Mouse (Mus musculus) 3134 (cell line): ENCODE data around the gene Sema6b.
"Not testable (repeated sequence)": the region's sequence is repeated elsewhere in the genome, so short reads cannot be mapped to it uniquely, and the experiment has no call there.

Source experiments
- DNase-seq: peaks from one replicate; pipeline ENCODE4 v3.0.0-alpha.2; 2011; ENCODE audit warnings: low spot score; ENCODE audit not compliant: insufficient read length; ENCODE audit errors: extremely low read depth

Sema6b gene

GRCm38 (mm10) chr17:56119981-56120880 lies 19.9 kb downstream of the Sema6b start:
- no peak for DNase-seq

DNA sequence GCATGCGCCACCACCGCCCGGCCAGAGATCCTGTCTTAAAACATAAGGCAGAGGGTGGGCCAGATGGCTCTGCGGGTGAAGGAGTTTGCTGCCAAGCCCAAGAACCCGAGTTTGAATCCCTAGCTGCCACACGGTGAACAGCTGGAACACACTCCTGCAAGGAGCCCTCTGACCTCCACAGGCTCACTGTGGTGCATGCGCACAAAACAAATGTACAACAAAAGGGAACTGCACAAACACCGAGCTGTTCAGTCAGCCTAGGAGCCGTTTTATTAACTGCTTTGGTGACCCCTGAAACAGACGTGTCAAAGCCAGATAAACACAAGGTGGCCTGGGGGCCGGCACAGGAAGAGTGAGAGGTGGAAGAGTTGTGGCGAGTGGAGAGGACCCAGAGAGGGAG lies 20.7 kb downstream of the Sema6b start:
- DNase-seq = no peak

- DNase-seq = no peak
These were observed 22.9 kb downstream of the Sema6b start, which contains the start of gene Plin5 for GRCm38 (mm10) chr17:56117251-56117710. Plin5 (minus strand) TSS chr17:56117596.

DNA sequence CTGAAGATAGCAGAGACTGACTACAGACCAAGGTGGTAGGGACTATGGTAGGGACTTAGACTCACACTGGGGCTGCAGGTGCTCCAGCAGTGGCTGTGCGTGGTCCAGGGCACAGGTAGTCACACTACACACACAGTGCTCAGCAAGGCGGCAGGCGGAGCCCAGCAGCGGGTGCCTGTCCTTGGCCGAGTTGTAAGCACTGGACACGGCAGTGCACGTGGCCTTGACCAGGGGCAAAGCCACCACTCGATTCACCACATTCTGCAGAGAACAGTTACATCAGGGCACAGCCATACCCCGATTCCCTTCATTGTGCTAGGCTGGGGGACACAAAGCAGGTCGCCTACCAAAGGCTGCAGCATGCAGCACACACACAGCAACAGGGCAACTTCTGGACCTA lies 23.9 kb downstream of the Sema6b start:
- DNase-seq = no peak

- no peak for DNase-seq
These were observed 27.4 kb downstream of the Sema6b start for GRCm38 (mm10) chr17:56112743-56113142.

DNA sequence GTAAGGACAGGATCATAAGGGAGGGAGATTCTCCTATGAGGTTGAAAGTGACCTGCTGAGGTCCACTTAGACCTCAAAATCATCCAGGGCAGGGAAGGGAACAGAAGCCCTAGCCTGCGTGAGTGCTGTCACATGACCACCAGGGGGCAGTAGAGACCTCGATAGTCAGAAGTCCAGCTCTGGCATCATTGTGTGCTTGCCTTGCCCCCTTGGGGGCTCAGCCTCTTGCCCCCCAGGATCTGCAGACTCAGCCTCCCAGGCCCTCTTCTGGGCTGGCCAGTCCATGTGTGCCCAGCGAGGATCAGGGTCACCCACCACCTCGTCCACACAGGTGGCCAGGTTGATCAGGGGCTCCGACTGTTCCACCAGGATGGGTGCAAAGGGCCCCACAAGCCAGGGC lies 28.3 kb downstream of the Sema6b start:
- DNase-seq = peak; percentile 49

DNA sequence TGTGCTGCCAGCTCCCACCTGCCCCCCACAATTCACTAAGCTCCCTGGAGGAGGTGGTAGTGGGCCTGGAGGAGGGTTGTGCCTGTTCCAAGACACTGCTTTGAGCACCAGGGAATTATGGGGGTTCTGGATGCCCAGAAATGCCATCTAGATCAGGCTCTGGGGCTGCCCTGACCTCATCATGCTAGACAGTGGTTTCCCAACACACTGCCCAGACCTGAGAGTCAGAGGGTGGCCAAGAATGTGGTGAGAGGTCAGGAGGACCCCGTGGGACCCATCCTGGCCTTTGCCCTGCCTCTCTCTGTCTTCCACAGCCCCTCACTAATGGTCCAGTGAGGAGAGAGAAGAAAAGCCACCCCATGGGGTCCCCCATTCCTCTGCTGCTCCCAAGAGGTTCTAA lies 29.1 kb downstream of the Sema6b start:
- no peak for DNase-seq

DNA sequence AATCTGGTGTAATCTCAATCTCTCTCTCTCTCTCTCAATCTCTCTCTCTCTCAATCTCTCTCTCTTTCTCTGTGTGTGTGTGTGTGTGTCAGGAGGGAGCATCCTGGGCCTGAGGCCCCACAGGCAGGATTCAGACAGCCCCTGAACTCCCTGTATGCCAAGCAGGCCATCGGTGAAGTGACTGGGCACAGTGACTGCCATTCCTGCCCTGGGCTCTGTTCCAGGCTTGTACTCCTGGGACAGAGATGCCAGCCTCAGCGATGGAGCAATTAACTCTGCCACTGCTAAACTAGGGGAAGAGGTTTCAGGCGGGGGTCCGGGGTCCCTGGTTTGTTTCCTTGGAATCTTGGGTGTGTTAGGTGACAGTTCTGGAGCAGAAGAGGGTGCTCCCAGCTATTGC lies 29.6 kb downstream of the Sema6b start:
- peak; percentile 59 for DNase-seq

DNA sequence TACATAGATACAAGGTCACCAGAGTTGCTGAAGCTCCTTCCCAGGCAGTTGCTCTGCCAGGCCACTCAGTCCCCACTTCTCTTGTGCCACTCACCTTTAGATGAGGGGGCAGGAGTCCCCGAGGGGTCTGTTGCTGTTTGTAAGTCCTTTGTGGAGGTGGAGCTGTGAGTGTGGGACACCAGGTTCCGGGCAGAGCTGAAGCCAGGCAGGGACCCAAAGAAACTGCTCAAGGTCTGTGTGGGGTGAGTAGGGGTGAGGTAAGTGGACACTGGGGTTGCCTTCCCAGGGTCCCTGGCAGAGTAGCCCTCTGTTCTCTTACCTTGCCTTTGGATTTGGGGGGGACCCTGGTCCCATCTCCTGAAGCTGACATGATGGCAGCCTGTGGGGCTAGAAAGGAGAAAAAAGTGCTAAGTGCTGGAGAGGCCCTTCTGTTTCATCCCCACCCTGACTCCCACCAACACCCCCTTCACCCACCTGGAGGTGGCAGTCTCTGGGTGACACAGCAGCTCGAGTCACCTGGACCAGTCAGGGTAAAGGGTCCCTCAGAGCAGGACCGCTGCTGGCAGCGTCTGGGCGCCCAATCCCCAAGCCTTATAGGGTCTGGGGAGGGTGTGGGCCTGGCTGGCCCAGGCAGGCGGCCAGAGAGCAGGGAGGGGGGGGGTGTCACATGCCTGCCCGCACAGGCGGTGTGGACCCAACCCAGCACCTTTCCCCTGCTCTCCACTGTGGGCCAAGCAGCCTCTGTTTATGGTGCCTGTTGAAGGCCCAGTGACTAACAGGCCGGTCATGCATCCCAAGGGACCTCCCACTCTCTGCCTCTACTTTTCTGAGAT lies 30.7 kb downstream of the Sema6b start, which contains the start of gene Plin4:
Plin4 (minus strand) TSS at position 585 of the 833 bp plus-strand sequence.
- peak; percentile 91 for DNase-seq

DNA sequence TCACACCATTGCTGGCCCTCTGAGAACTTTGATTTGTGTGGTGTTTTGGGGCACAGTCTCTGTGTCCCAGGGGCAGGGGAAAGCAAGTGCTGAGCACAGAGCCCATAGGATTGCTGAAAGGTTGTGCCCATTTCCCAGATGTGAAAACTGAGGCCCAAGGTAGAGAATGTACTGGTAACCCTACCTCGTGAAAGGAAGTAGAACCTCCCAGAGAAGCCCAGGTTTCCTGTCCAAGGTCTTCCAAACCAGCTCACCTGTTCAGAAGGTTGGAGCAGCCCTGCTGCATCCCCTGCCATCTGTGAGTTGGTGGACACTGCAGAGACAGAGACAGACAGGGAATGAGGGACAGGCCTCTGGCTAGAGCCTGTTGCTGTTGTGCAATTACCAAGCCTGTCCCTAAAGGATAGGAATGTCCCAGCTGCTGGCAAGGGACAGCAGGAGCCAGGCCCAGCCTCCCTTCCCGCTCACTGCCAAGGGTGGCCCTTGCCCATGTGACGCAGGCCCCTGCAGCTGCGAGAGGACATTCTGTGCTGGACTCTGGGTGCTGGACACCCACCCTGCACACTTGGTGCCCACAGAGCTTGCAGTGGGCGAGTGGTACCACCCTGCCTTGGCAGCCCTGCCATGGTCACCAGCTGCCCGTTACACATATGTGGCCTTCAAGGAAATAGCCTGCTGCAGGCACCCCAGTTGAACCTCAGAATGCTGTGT lies 31.7 kb downstream of the Sema6b start:
- DNase-seq = peak; percentile 87

- no peak for DNase-seq
These were observed 32.4 kb downstream of the Sema6b start for GRCm38 (mm10) chr17:56107736-56108135.

DNA sequence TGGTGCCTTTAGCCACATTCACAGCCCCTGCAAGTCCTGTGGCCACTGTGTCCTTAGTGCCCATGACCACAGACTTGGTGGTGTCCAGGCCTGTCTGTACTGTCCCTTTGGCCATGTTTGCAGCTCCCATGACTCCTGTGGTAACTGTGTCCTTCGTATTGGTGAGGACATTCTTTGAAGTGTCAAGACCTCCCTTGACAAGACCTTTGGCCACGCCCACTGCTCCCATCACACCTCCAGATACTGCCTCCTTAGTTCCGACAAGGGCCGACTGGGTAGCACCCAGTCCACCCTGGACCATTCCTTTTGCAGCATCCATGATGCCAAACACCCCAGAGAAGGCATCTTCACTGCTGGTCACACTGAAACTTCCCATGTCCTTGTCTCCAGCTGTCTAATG lies 33.2 kb downstream of the Sema6b start:
- DNase-seq = no peak

GRCm38 (mm10) chr17:56106436-56106835 lies 33.7 kb downstream of the Sema6b start:
- DNase-seq = peak; percentile 37

GRCm38 (mm10) chr17:56104821-56105220 lies 35.3 kb downstream of the Sema6b start:
- DNase-seq = not testable (repeated sequence)

- DNase-seq = no peak
These were observed 36.5 kb downstream of the Sema6b start for GRCm38 (mm10) chr17:56103465-56104285.

GRCm38 (mm10) chr17:56102927-56103326 lies 37.2 kb downstream of the Sema6b start:
- DNase-seq = no peak

DNA sequence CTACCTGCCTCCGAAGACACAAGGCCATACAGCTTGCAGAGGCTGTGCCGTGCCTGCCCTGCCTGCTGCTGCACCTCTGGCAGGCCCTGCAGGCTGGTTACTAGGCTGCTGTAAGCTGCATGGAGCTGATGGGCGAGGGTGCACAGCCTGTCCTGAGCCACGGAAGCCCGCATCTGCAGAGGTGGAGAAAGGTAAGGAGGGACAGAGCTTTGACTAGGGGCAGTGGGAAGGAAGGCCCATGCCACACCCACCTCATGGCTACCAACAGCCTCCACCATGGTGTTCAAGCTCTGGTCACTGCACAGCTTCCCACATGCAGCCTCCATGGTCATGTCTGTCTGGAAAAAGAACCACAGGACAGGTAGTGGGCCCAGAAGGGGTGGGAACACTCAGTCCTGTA lies 38.0 kb downstream of the Sema6b start:
- DNase-seq = peak; percentile 60

GRCm38 (mm10) chr17:56100811-56101210 lies 39.3 kb downstream of the Sema6b start:
- no peak for DNase-seq

GRCm38 (mm10) chr17:56098711-56099572 lies 41.2 kb downstream of the Sema6b start:
- no peak for DNase-seq
